19 mouse cellular contexts compared by ENCODE assay signal in genomic region chr5:21487306-21487705, GRCm38 (mm10). TPM values are rescaled to one million over a fixed set of nuclear protein-coding genes. Genes with fewer than 3 reads are reported as not detected.
A peak's percentile ranks its signal among the peaks of the same experiment; 100 is the strongest.
DNase-seq lines count a peak whose midpoint lies in the region; ATAC-seq and TF ChIP-seq lines count a peak whose summit lies in the region.
"Had no signal": no experiment of that assay in that cellular context is flagged by ENCODE, and none has a peak within 500 bp of the region (broad histone marks: within the 10 kb centered on the region; RNA-seq: fewer than 3 reads in every experiment).

No protein-coding gene starts in this region.

- H3K9ac ChIP-seq in limb, embryonic 14.5 days (ENCODE audit: low read depth, low read length, severe bottlenecking), result no peak overlapping the region
- H3K9ac ChIP-seq: forebrain, embryonic 15.5 days; liver, embryonic 14.5 days; midbrain, embryonic 12.5 days had no signal

- no peak for TF ChIP-seq POLR2A in limb, embryonic 14.5 days (IDR thresholded peaks at IDR 0.05; ENCODE audit: borderline replicate concordance, extremely low read depth, insufficient read depth, insufficient read length)

- DNase-seq in gastrocnemius, adult 2 months, result no peak
- DNase-seq in gastrocnemius, adult 8-10 months (ENCODE audit: low spot score in 2 of 2), result no peak
- DNase-seq in 3134 (ENCODE audit: extremely low read depth, insufficient read length, low spot score), result peak; percentile 40
- DNase-seq in adipocyte (ENCODE audit: low spot score), result peak; percentile 67
- no peak for DNase-seq in limb, embryonic 14.5 days (ENCODE audit: low spot score)
- DNase-seq in testis, postnatal 10 days (ENCODE audit: low spot score), result no peak
- no peak for DNase-seq in kidney, postnatal 14 days
- DNase-seq: adrenal gland, postnatal 14 days; kidney, postnatal 10 days; lung, postnatal 36 days had no signal

- no peak for TF ChIP-seq CTCF in gastrocnemius, adult 2 months (IDR thresholded peaks at IDR 0.05)

- intact Hi-C loops in gastrocnemius, adult 2 months (cut with DNase I), result loop anchor here (5.0 kb wide), 1 partner anchor 45 kb away; no protein-coding TSS in a partner anchor

- H3K27ac ChIP-seq in gastrocnemius, adult 2 months, result peak overlapping the region; percentile 51; the same call in 1 of the 2 replicates
- H3K27ac ChIP-seq in limb, embryonic 14.5 days (replicated peaks; ENCODE audit: low read depth, low read length), result 0 out of 2 replicates have a peak overlapping the region, but pooled peaks have one; percentile 33
- H3K27ac ChIP-seq: forebrain, embryonic 15.5 days; heart, embryonic 10.5 days; hindbrain, embryonic 10.5 days; liver, embryonic 14.5 days; midbrain, embryonic 12.5 days had no signal

- H3K27me3 ChIP-seq in limb, embryonic 14.5 days (ENCODE audit: control insufficient read depth, insufficient read depth, low read length), result no peaks in the 10 kb centered on the region
- H3K27me3 ChIP-seq: forebrain, embryonic 15.5 days; midbrain, embryonic 12.5 days had no signal

- 0 out of 2 replicates have a peak overlapping the region, but pooled peaks have one; percentile 17 for H3K4me2 ChIP-seq in limb, embryonic 14.5 days (replicated peaks; ENCODE audit: low read depth, low read length, severe bottlenecking)
- H3K4me2 ChIP-seq: forebrain, embryonic 15.5 days; midbrain, embryonic 12.5 days had no signal

- 46% methylated on average over 3 of the region's 3 CpGs for WGBS in limb, embryonic 14.5 days

- no peaks in the 10 kb centered on the region for H3K9me3 ChIP-seq in limb, embryonic 14.5 days (ENCODE audit: control insufficient read depth, low read length)
- H3K9me3 ChIP-seq: forebrain, embryonic 15.5 days; heart, embryonic 10.5 days; hindbrain, embryonic 10.5 days; midbrain, embryonic 12.5 days had no signal

- no peaks in the 10 kb centered on the region for H3K36me3 ChIP-seq in limb, embryonic 14.5 days (ENCODE audit: control insufficient read depth, insufficient read depth, low read length)
- H3K36me3 ChIP-seq: forebrain, embryonic 15.5 days; heart, embryonic 10.5 days; hindbrain, embryonic 10.5 days; midbrain, embryonic 12.5 days had no signal

- no peak; the same call in 1 of the 2 replicates for ATAC-seq in limb, embryonic 14.5 days (ENCODE audit: low FRiP score, low read depth)
- ATAC-seq: CD4-positive, CD25-positive, alpha-beta regulatory T cell, adult 4 months; forebrain, embryonic 15.5 days; inflammation-experienced regulatory T-cells, adult 6 months had no signal

- H3K4me1 ChIP-seq in limb, embryonic 14.5 days (ENCODE audit: control insufficient read depth, insufficient read depth, low read length), result peaks cover 49% of the 10 kb centered on the region

- no peak overlapping the region for H3K4me3 ChIP-seq in gastrocnemius, adult 2 months
- H3K4me3 ChIP-seq in limb, embryonic 14.5 days (replicated peaks; ENCODE audit: low read length), result no peak overlapping the region
- H3K4me3 ChIP-seq: erythroblast, embryonic 14.5 days; forebrain, embryonic 15.5 days; heart, embryonic 10.5 days; hindbrain, embryonic 10.5 days; midbrain, embryonic 12.5 days had no signal

RNA-seq across cellular contexts. Expression of gene Lrrc17, which starts 56.1 kb away (rescaled TPM):
- 1 to 10 TPM; 1.0 to 1.8 TPM for total RNA-seq in gastrocnemius, adult 2 months (2021)
- 1 to 10 TPM in 2 of 4 experiments, under 1 TPM in 2; 0.89 to 2.0 (median 1.0) TPM for total RNA-seq in gastrocnemius, adult 8-10 months (2022)
- 87.7 and 102 TPM in 2 replicates for polyA plus RNA-seq in limb, embryonic 14.5 days (2012; rRNA removed)
- 109 and 116 TPM in 2 replicates for polyA plus RNA-seq in limb, embryonic 14.5 days (2014; fragmentation: Nextera tagmentation; extraction: Ambion mirVana)
- total RNA-seq: MEL had no signal
- polyA plus RNA-seq: CD4-positive, CD25-positive, alpha-beta regulatory T cell, adult 4 months; erythroblast, embryonic 14.5 days; inflammation-experienced regulatory T-cells, adult 6 months had no signal

Comparison
In these comparisons a context has a peak if more than half of its experiments do, and no peak if none do; other contexts are left out.
1. DNase-seq: peak in 3134 (single experiment) and adipocyte (single experiment); none in gastrocnemius, adult 2 months (single experiment), gastrocnemius, adult 8-10 months (0 of 2), limb, embryonic 14.5 days (single experiment), testis, postnatal 10 days (single experiment) and kidney, postnatal 14 days (single experiment).